Mouse (Mus musculus): Measurements from ENCODE around the gene Olfr465-ps1.

GRCm38 (mm10) chr13:65100678-65101077 is 37.2 kb upstream of the Olfr465-ps1 start:
- no peak for TF ChIP-seq TAL1 (IDR thresholded peaks at IDR 0.05; ENCODE audit: low read length)
- no peak for TF ChIP-seq GATA1 (IDR thresholded peaks at IDR 0.05; ENCODE audit: low read length)
